Mouse (Mus musculus) embryonic facial prominence, embryonic 14.5 days (tissue): ENCODE results near the gene Rpl15. TPM values are rescaled to one million over a fixed set of nuclear protein-coding genes. Genes with fewer than 3 reads are reported as not detected.
A peak's percentile ranks its signal among the peaks of the same experiment; 100 is the strongest.
"Not testable (repeated sequence)": the region's sequence is repeated elsewhere in the genome, so short reads cannot be mapped to it uniquely, and the experiment has no call there.

Source experiments
- ATAC-seq: fragments of 200-750 bp; cut with Nextera tagmentation; 2 replicates; pipeline ENCODE4 v1.8.0; 2017; ENCODE audit warnings: low read depth, moderate number of reproducible peaks, moderate TSS enrichment
- DNase-seq: peaks from one replicate; pipeline ENCODE4 v3.0.0-alpha.2; 2015; ENCODE audit warnings: low spot score
- H3K27ac ChIP-seq: fragments of 300-500 bp; sonication (generic); replicated peaks from 2 replicates; pipeline ENCODE4 v1.5.1; 2014; ENCODE audit warnings: low read depth, mild to moderate bottlenecking, low read length, moderate library complexity
- H3K27me3 ChIP-seq: fragments of 300-500 bp; sonication (generic); replicated peaks from 2 replicates; pipeline ENCODE4 v1.6.1; 2014; ENCODE audit warnings: low read length; ENCODE audit not compliant: control insufficient read depth, insufficient read depth
- H3K36me3 ChIP-seq: fragments of 300-500 bp; sonication (generic); 2 replicates; pipeline ENCODE4 v1.6.1; 2014; ENCODE audit warnings: low read length, mixed read lengths; ENCODE audit not compliant: control insufficient read depth, insufficient read depth
- H3K4me1 ChIP-seq: fragments of 300-500 bp; sonication (generic); 2 replicates; pipeline ENCODE4 v1.6.1; 2014; ENCODE audit warnings: antibody characterized with exemption, low read length; ENCODE audit not compliant: control insufficient read depth, insufficient read depth
- H3K4me2 ChIP-seq: fragments of 300-500 bp; sonication (generic); 2 replicates; pipeline ENCODE4 v1.6.1; 2014; ENCODE audit warnings: low read depth, mild to moderate bottlenecking, low read length, moderate library complexity, mixed read lengths
- H3K4me3 ChIP-seq: fragments of 300-500 bp; sonication (generic); 2 replicates; pipeline ENCODE4 v1.5.1; 2014; ENCODE audit warnings: low read depth, mild to moderate bottlenecking, low read length
- H3K9ac ChIP-seq: fragments of 300-500 bp; sonication (generic); 2 replicates; pipeline ENCODE4 v1.6.1; 2014; ENCODE audit warnings: low read depth, mild to moderate bottlenecking, low read length, moderate library complexity, mixed read lengths
- H3K9me3 ChIP-seq: fragments of 300-500 bp; sonication (generic); 2 replicates; pipeline ENCODE4 v1.6.1; 2016; ENCODE audit warnings: low read length; ENCODE audit not compliant: control insufficient read depth
- WGBS: fragments of 180-500 bp; shearing (Covaris S2); extraction: QIAGEN DNeasy Blood & Tissue Kit; methylation state at CpG from one replicate; pipeline ENCODE4 v1.1.7; 2014; 5-methylcytosine and 5-hydroxymethylcytosine counted together
- polyA plus RNA-seq: library from polyadenylated mRNA; unstranded; fragments of >200 nt; fragmentation: Nextera tagmentation; extraction: Ambion mirVana; gene quantifications from 2 replicates; pipeline ENCODE4 v1.2.1, GENCODE M21; 2014

Gene Rpl15
- polyA plus RNA-seq, 1 experiment from 2014 or later: 535 TPM

DNA sequence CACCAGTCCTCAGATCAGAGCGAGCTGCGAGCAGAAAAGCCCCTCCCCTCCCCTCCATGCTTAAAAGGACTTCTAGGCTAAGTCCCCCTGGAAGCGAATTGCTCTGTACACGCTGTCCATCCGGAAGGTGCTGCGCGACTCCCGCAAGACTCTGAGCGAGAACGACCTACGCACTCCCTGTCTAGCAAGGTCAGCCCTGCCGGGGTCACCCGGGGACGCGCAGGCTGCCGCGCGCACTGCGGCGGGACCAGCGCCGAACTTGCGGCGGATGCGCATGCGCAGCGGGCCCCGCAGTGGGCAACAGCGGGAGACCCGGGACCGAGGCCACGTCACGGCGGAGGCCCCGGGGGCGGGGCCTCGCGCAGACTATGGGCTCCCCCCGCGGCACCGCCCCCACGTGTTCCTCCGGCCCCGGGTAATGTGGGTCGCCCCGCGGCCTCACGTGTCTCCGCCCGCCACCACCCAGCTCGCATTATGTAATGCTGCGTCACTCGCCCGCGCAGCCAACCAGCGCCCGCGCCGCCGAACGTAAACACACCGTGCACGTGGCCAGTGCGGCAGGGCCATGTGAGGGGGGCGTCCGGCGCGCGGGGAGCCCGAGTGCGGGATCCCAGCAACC is 33.0 kb downstream of the Rpl15 start:
- no peaks in the 10 kb centered on the region for H3K27me3 ChIP-seq
- DNase-seq (peak; percentile 98), ATAC-seq (peak; percentile 93)
- H3K9ac ChIP-seq: peak overlapping the region; percentile 77
- H3K4me2 ChIP-seq: peak overlapping the region; percentile 84
- peak overlapping the region; percentile 94 for H3K27ac ChIP-seq
- WGBS: 0% methylated on average over 31 of the region's 71 CpGs
- 0 out of 2 replicates have a peak, but pooled peaks cover 5% of the 10 kb centered on the region for H3K4me1 ChIP-seq
- peak overlapping the region; percentile 88 for H3K4me3 ChIP-seq
- no peaks in the 10 kb centered on the region for H3K36me3 ChIP-seq
- no peaks in the 10 kb centered on the region for H3K9me3 ChIP-seq

DNA sequence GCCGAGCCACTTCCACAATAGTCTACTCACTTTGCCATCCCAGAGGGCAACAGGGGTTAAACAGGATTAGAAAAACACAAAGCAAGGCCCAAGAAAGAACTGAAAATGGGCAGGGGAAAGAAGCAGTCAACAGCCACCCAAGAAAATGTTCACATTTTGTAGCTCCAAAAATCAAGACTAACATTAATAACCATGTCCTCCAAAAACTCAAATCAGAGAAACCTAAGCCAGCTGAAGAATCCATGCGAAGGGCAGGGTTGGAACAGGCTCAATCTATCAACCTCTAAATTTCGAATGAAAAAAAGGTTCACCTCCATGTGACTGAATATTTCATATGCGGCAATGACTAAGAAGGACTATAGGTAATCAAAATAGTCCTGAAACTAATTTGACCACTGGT is 33.8 kb downstream of the Rpl15 start:
- H3K27me3 ChIP-seq: no peaks in the 10 kb centered on the region
- H3K4me1 ChIP-seq: 0 out of 2 replicates have a peak, but pooled peaks cover 5% of the 10 kb centered on the region
- WGBS: 42% methylated on average over 4 of the region's 4 CpGs
- ATAC-seq (no peak), DNase-seq (no peak)
- H3K27ac ChIP-seq: peak overlapping the region; percentile 94
- H3K9me3 ChIP-seq: no peaks in the 10 kb centered on the region
- H3K4me3 ChIP-seq: peak overlapping the region; percentile 88
- no peaks in the 10 kb centered on the region for H3K36me3 ChIP-seq
- peak overlapping the region; percentile 84 for H3K4me2 ChIP-seq
- no peak overlapping the region for H3K9ac ChIP-seq

DNA sequence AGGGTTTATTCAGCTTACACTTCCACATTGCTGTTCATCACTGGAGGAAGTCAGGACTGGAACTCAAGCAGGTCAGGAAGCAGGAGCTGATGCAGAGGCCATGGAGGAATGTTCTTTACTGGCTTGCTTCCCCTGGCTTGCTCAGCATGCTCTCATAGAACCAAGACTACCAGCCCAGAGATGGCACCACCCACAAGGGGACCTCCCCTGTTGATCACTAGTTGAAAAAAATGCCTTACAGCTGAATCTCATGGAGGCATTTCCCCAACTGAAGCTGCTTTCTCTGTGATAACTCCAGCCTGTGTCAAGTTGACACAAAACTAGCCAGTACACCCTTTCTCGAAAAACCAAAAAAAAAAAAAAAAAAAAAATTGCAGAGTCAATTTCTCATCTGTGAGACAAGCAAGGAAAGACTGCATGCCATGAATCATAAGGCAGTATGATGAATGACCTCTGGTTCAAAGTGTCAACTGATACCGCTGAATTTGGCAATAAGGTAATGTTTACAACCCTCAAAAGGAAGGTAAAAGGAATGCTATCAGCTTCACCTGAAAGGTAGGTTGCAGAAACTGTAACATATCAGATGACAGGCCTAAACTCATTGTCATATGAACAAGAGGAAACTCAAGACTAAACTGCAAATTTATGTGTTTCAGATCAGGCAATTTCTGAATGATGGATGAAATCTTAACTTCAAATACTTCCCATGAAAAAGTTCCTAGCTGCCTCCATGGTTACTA is 34.5 kb downstream of the Rpl15 start:
- H3K9me3 ChIP-seq, H3K9ac ChIP-seq, H3K27me3 ChIP-seq, ATAC-seq, H3K4me2 ChIP-seq, H3K4me3 ChIP-seq, H3K36me3 ChIP-seq, H3K4me1 ChIP-seq, H3K27ac ChIP-seq, DNase-seq: not testable (repeated sequence)
- WGBS: 90% methylated on average over 2 of the region's 2 CpGs

DNA sequence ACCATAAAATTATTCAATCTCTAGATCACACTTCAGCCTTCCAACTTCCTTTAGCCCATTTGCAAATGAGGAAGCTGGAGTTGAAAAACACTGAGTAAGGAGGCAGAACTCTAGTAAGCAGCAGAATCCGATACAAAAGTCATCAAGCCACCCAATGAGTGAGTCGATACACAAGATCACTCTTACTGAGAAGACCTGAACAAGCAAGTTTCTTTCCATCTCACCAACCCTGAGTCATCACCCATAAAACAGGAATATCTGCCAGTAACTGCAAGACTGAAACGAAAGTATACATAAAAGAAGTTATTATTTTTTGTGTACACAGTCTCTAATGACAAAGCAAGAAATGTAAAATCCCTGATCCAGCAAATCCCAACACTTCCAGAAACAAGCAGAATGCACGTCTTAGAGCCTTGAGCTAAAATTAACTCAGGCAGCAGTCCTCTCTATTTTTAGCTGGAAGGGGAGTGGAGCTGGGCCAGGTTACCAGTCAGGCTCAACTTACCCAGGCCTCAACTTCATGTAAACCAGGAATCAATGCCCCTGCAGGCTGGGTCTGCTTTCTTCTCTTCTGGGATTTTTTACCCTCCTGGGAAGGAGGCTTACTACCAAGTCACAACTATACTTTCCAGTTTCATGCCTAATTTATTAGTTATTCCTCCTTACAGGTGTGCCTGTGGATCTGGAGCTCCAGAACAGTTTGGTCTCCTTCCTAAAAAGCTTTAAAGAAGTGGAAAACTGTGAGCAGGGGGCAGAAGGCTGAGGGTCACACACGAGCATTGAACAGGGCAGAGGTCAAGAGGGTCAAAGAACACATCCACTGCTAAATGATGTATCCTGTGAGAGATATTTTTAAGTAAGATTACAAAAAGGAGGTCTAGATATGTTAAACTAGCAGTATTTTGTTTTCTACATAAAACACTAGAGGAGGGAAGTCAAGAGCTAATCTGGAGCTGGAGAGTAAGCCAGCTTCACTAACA is 36.9 kb downstream of the Rpl15 start:
- Histone ChIP-seq H3K4me1 (0 out of 2 replicates have a peak, but pooled peaks cover 5% of the 10 kb centered on the region), H3K9ac (no peak overlapping the region), H3K27ac (no peak overlapping the region; the same call in 1 of the 2 replicates), H3K4me2 (no peak overlapping the region), H3K27me3 (no peaks in the 10 kb centered on the region), H3K9me3 (no peaks in the 10 kb centered on the region), H3K4me3 (no peak overlapping the region), H3K36me3 (no peaks in the 10 kb centered on the region)
- ATAC-seq (no peak), DNase-seq (peak; percentile 48)
- 43% methylated on average over 5 of the region's 5 CpGs for WGBS

DNA sequence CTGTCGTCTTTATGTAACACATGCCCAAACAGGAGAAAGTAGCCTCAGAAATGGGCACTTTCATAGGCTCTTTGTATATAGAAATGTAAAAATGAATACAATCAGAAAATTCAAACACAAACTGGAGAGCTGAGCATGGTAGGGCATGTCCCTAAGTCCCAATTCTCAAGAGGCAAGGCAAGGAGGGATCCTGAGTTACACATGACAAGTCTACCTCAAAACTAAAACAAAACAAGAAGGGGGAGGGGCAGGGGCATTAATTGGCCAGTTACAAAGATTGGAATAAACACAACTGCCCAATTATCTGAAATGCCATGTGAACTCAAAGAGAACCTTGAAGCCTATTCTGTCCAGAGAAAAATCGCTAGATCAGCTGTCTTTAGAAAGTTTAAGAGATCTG is 38.1 kb downstream of the Rpl15 start:
- DNase-seq: no peak
- WGBS: 79% methylated on average over 2 of the region's 2 CpGs
- no peak for ATAC-seq
- no peaks in the 10 kb centered on the region for H3K9me3 ChIP-seq
- no peak overlapping the region for H3K9ac ChIP-seq
- H3K27me3 ChIP-seq: no peaks in the 10 kb centered on the region
- 0 out of 2 replicates have a peak, but pooled peaks cover 5% of the 10 kb centered on the region for H3K4me1 ChIP-seq
- H3K36me3 ChIP-seq: no peaks in the 10 kb centered on the region
- no peak overlapping the region for H3K4me3 ChIP-seq
- H3K4me2 ChIP-seq: no peak overlapping the region
- no peak overlapping the region for H3K27ac ChIP-seq

DNA sequence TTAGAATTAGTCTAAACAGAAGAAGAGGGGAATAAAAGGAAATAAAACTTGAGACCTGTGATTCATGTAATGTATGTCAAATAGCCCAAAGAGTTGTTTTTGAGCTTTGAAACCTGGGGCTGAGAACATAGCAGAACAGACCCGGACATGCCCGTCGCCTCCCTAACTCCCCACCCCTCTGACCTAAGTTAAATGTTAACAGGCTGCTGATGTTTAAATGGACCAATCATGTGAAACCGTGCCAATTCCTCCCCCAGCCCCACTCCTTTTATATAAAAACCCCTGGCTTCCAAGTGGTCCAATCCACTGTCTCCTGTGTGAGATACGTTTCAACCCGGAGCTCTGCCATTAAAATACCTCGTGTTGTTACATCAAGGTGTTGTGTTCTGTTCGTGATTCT is 39.3 kb downstream of the Rpl15 start:
- not testable (repeated sequence) for DNase-seq, H3K36me3 ChIP-seq, H3K27ac ChIP-seq, H3K4me3 ChIP-seq, H3K9me3 ChIP-seq, H3K4me2 ChIP-seq, H3K4me1 ChIP-seq, H3K9ac ChIP-seq, H3K27me3 ChIP-seq, ATAC-seq
- WGBS: 87% methylated on average over 8 of the region's 8 CpGs

DNA sequence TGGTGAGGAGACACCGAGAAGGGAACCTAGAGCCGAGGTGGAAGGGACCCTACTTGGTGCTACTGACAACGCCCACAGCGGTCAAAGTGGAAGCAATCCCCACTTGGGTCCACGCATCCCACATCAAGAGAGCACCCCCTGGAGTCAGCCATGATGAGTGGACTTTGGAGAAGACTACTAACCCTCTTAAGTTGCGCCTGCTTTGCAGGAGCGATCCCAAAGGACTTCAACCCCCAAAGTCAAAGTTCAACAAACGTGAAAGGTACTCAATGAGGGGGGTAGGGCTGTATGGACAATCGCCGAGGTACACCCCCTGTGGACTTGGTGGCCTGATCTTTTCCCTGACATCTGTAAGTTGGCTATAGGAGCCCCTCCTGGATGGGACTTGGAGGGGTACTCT is 41.4 kb downstream of the Rpl15 start:
- not testable (repeated sequence) for H3K27ac ChIP-seq, H3K4me1 ChIP-seq, H3K9ac ChIP-seq, H3K36me3 ChIP-seq, ATAC-seq, DNase-seq, H3K4me2 ChIP-seq, H3K9me3 ChIP-seq, H3K27me3 ChIP-seq, H3K4me3 ChIP-seq
- 95% methylated on average over 10 of the region's 10 CpGs for WGBS

DNA sequence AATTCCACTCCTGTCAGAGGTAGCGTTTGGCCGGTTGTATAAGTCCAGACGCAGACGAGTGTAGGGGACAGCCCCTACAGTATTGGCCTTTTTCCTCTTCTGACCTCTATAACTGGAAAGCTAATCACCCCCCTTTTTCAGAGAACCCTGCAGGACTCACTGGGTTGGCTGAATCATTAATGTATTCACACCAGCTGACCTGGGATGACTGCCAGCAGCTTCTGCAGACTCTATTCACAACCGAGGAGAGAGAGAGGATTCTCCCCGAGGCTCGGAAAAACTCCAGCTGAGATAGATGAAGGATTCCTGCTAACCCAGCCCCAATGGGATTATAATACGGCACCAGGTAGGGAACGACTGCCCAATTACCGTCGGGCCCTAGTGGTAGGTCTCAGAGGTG is 45.0 kb downstream of the Rpl15 start:
- not testable (repeated sequence) for H3K9ac ChIP-seq, H3K27me3 ChIP-seq, H3K36me3 ChIP-seq, ATAC-seq, H3K4me2 ChIP-seq, DNase-seq, H3K27ac ChIP-seq, H3K4me1 ChIP-seq, H3K4me3 ChIP-seq, H3K9me3 ChIP-seq
- 67% methylated on average over 11 of the region's 11 CpGs for WGBS
